Mouse (Mus musculus) cerebellum, adult 2 months (tissue): ENCODE measurements around the gene Cbll1.

Experiments
- CTCF ChIP-seq: fragments of 200-500 bp; IDR thresholded peaks from 2 replicates; pipeline ENCODE4 v1.5.1; 2011; ENCODE audit warnings: low read depth, mild to moderate bottlenecking, control low read depth, low read length, moderate library complexity, borderline replicate concordance; ENCODE audit not compliant: insufficient read depth
- POLR2A ChIP-seq: fragments of 200-500 bp; IDR thresholded peaks from 2 replicates; pipeline ENCODE4 v1.6.1; 2011; ENCODE audit warnings: low read length, control low read depth, borderline replicate concordance; ENCODE audit not compliant: insufficient read depth

DNA sequence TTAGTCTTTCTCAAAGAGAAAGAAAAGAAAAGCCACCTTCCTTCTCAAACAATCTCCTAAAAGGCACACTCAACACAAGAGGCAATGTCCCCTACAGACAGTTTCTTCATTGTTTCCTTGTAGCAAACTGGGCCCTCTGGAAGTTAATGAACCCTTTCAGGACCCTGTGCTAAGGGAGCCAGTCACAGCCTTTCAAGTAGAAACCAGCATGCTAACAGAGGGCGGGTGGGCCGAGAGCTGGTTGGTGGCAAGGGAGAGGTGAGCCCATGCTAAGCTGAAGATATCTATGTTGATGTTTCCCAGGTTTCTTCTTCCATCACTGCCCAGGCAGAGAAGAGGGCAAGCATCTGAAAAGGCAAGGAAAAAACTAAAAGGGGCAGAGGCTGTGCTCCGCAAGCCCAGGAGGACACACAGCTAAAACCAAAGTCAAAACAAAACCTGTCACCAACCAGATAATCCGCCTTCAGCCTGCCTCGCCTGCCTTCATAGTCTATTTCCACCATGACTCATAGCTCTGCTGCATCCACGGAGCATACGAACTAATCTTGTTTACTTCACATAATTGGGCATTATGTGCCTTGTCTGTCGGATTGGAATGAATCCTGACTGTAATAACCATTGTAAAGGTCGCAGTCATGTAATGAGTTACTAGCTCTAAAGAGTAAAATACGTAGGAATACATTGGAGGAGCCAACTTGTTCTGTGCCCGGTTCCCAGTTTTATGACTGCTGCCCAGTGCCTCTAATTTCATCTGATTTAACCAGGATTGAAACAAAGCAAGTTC, 34.8 kb upstream of the Cbll1 start:
- TF ChIP-seq CTCF: no peak
- TF ChIP-seq POLR2A: no peak
